Mouse (Mus musculus) heart, embryonic 15.5 days (tissue): ENCODE measurements around the gene Tcf19. TPM values are rescaled to one million over a fixed set of nuclear protein-coding genes. Genes with fewer than 3 reads are reported as not detected.
"Not testable (repeated sequence)": the region's sequence is repeated elsewhere in the genome, so short reads cannot be mapped to it uniquely, and the experiment has no call there.

ENCODE experiments used
- ATAC-seq: fragments of 200-750 bp; cut with Nextera tagmentation; replicated peaks from 2 replicates; pipeline ENCODE4 v1.8.0; 2017; ENCODE audit warnings: low read depth, moderate TSS enrichment; ENCODE audit not compliant: insufficient number of reproducible peaks, insufficient read depth, low FRiP score
- H3K27ac ChIP-seq: fragments of 300-500 bp; sonication (generic); 2 replicates; pipeline ENCODE4 v1.5.1; 2015; ENCODE audit warnings: mild to moderate bottlenecking, inconsistent platforms
- H3K27me3 ChIP-seq: fragments of 300-500 bp; sonication (generic); 2 replicates; pipeline ENCODE4 v1.6.1; 2015; ENCODE audit warnings: inconsistent platforms
- H3K36me3 ChIP-seq: fragments of 300-500 bp; sonication (generic); 2 replicates; pipeline ENCODE4 v1.6.1; 2015; ENCODE audit warnings: mild to moderate bottlenecking, inconsistent platforms
- H3K4me1 ChIP-seq: fragments of 300-500 bp; sonication (generic); replicated peaks from 2 replicates; pipeline ENCODE4 v1.6.1; 2015; ENCODE audit warnings: inconsistent platforms
- H3K4me2 ChIP-seq: fragments of 300-500 bp; sonication (generic); 2 replicates; pipeline ENCODE4 v1.6.1; 2015; ENCODE audit warnings: inconsistent platforms, mild to moderate bottlenecking, moderate library complexity
- H3K4me3 ChIP-seq: fragments of 300-500 bp; sonication (generic); 2 replicates; pipeline ENCODE4 v1.5.1; 2015; ENCODE audit warnings: mild to moderate bottlenecking, inconsistent platforms
- H3K9ac ChIP-seq: fragments of 300-500 bp; sonication (generic); 2 replicates; pipeline ENCODE4 v1.6.1; 2015; ENCODE audit warnings: mild to moderate bottlenecking, inconsistent platforms
- H3K9me3 ChIP-seq: fragments of 300-500 bp; sonication (generic); replicated peaks from 2 replicates; pipeline ENCODE4 v1.6.1; 2016; ENCODE audit warnings: inconsistent platforms
- WGBS: fragments of 180-500 bp; shearing (Covaris S2); methylation state at CpG from one replicate; pipeline ENCODE4 v1.1.7; 2015; ENCODE audit warnings: mixed read lengths; 5-methylcytosine and 5-hydroxymethylcytosine counted together
- polyA plus RNA-seq: library from polyadenylated mRNA; unstranded; fragments of >200 nt; fragmentation: Nextera tagmentation; extraction: Ambion mirVana; gene quantifications from 2 replicates; pipeline ENCODE4 v1.2.1, GENCODE M21; 2015

Tcf19 gene
- polyA plus RNA-seq, 1 experiment from 2014 or later: 51.8 TPM

- no peak overlapping the region for H3K27ac ChIP-seq
- peaks cover 43% of the 10 kb centered on the region for H3K36me3 ChIP-seq
- no peaks in the 10 kb centered on the region for H3K9me3 ChIP-seq
- H3K9ac ChIP-seq: no peak overlapping the region
- no peak for ATAC-seq
- no peaks in the 10 kb centered on the region for H3K4me1 ChIP-seq
- WGBS: 60% methylated on average over 8 of the region's 8 CpGs
- no peak overlapping the region for H3K4me3 ChIP-seq
- no peak overlapping the region for H3K4me2 ChIP-seq
- H3K27me3 ChIP-seq: no peaks in the 10 kb centered on the region
Observed at GRCm38 (mm10) chr17:35526644-35527043, 10.0 kb upstream of the Tcf19 start.

- H3K4me3 ChIP-seq: no peak overlapping the region
- no peaks in the 10 kb centered on the region for H3K27me3 ChIP-seq
- H3K36me3 ChIP-seq: peaks cover 36% of the 10 kb centered on the region
- 81% methylated on average over 9 of the region's 9 CpGs for WGBS
- H3K9ac ChIP-seq: no peak overlapping the region
- H3K4me2 ChIP-seq: no peak overlapping the region
- H3K27ac ChIP-seq: no peak overlapping the region
- H3K4me1 ChIP-seq: no peaks in the 10 kb centered on the region
- no peaks in the 10 kb centered on the region for H3K9me3 ChIP-seq
- no peak for ATAC-seq
Observed at GRCm38 (mm10) chr17:35524354-35524753, 7.7 kb upstream of the Tcf19 start.

GRCm38 (mm10) chr17:35517526-35517925 lies 902 bp upstream of the Tcf19 start:
- Histone ChIP-seq H3K36me3 (0 out of 2 replicates have a peak, but pooled peaks cover 1% of the 10 kb centered on the region), H3K4me3 (peak overlapping the region; percentile 81), H3K27ac (peak overlapping the region; percentile 41), H3K9ac (peak overlapping the region; percentile 67), H3K9me3 (no peaks in the 10 kb centered on the region), H3K27me3 (no peaks in the 10 kb centered on the region), H3K4me1 (peaks cover 34% of the 10 kb centered on the region), H3K4me2 (peak overlapping the region; percentile 78)
- no peak for ATAC-seq
- 6% methylated on average over 12 of the region's 12 CpGs for WGBS

GRCm38 (mm10) chr17:35515911-35516640 lies 548 bp downstream of the Tcf19 start:
- Histone ChIP-seq H3K4me1 (peaks cover 34% of the 10 kb centered on the region), H3K27me3 (no peaks in the 10 kb centered on the region), H3K9me3 (no peaks in the 10 kb centered on the region), H3K9ac (peak overlapping the region; percentile 68), H3K36me3 (no peaks in the 10 kb centered on the region), H3K27ac (peak overlapping the region; percentile 53), H3K4me2 (peak overlapping the region; percentile 78), H3K4me3 (peak overlapping the region; percentile 81)
- no peak for ATAC-seq
- WGBS: 4% methylated on average over 25 of the region's 25 CpGs

GRCm38 (mm10) chr17:35514756-35515155 lies 1.9 kb downstream of the Tcf19 start:
- ATAC-seq: no peak
- H3K36me3 ChIP-seq: no peaks in the 10 kb centered on the region
- H3K27me3 ChIP-seq: 0 out of 2 replicates have a peak, but pooled peaks cover under 1% of the 10 kb centered on the region
- no peak overlapping the region for H3K27ac ChIP-seq
- peak overlapping the region; percentile 78 for H3K4me2 ChIP-seq
- H3K9me3 ChIP-seq: no peaks in the 10 kb centered on the region
- WGBS: 61% methylated on average over 6 of the region's 6 CpGs
- H3K9ac ChIP-seq: peak overlapping the region; percentile 68
- peak overlapping the region; percentile 81 for H3K4me3 ChIP-seq
- peaks cover 34% of the 10 kb centered on the region for H3K4me1 ChIP-seq

GRCm38 (mm10) chr17:35513886-35514285 lies 2.7 kb downstream of the Tcf19 start:
- H3K27ac ChIP-seq: no peak overlapping the region
- peaks cover 9% of the 10 kb centered on the region; the same call in 1 of the 2 replicates for H3K27me3 ChIP-seq
- H3K36me3 ChIP-seq: no peaks in the 10 kb centered on the region
- peak overlapping the region; percentile 81; the same call in 1 of the 2 replicates for H3K4me3 ChIP-seq
- H3K4me1 ChIP-seq: peaks cover 34% of the 10 kb centered on the region
- 22% methylated on average over 2 of the region's 2 CpGs for WGBS
- H3K9ac ChIP-seq: no peak overlapping the region
- no peak for ATAC-seq
- peak overlapping the region; percentile 78 for H3K4me2 ChIP-seq
- no peaks in the 10 kb centered on the region for H3K9me3 ChIP-seq

- no peak overlapping the region for H3K9ac ChIP-seq
- H3K36me3 ChIP-seq: no peaks in the 10 kb centered on the region
- peaks cover 14% of the 10 kb centered on the region for H3K27me3 ChIP-seq
- H3K27ac ChIP-seq: no peak overlapping the region
- no peak overlapping the region for H3K4me3 ChIP-seq
- no peak for ATAC-seq
- H3K9me3 ChIP-seq: no peaks in the 10 kb centered on the region
- 83% methylated on average over 7 of the region's 7 CpGs for WGBS
- H3K4me1 ChIP-seq: peaks cover 29% of the 10 kb centered on the region
- no peak overlapping the region for H3K4me2 ChIP-seq
Observed at GRCm38 (mm10) chr17:35512916-35513626, 3.6 kb downstream of the Tcf19 start.

- Histone ChIP-seq H3K27ac (no peak overlapping the region), H3K4me2 (no peak overlapping the region), H3K4me3 (no peak overlapping the region), H3K9ac (no peak overlapping the region), H3K27me3 (peaks cover 49% of the 10 kb centered on the region), H3K9me3 (no peaks in the 10 kb centered on the region), H3K4me1 (peaks cover 3% of the 10 kb centered on the region), H3K36me3 (no peaks in the 10 kb centered on the region)
- no peak for ATAC-seq
- WGBS: 13% methylated on average over 8 of the region's 8 CpGs
Observed at GRCm38 (mm10) chr17:35509284-35509683, 7.3 kb downstream of the Tcf19 start.

GRCm38 (mm10) chr17:35508279-35508678 lies 8.3 kb downstream of the Tcf19 start:
- not testable (repeated sequence) for H3K9ac ChIP-seq, H3K27ac ChIP-seq, ATAC-seq, H3K4me3 ChIP-seq, H3K36me3 ChIP-seq, H3K4me2 ChIP-seq, H3K9me3 ChIP-seq, H3K4me1 ChIP-seq
- peaks cover 51% of the 10 kb centered on the region for H3K27me3 ChIP-seq
- 52% methylated on average over 5 of the region's 5 CpGs for WGBS

GRCm38 (mm10) chr17:35507556-35508260 lies 8.9 kb downstream of the Tcf19 start:
- H3K27ac ChIP-seq: no peak overlapping the region
- 27% methylated on average over 13 of the region's 13 CpGs for WGBS

GRCm38 (mm10) chr17:35506881-35507280 lies 9.7 kb downstream of the Tcf19 start:
- no peak overlapping the region for H3K27ac ChIP-seq
- peaks cover 55% of the 10 kb centered on the region for H3K27me3 ChIP-seq
- no peak for ATAC-seq

More at GRCm38 (mm10) chr17:35507556-35508260, 8.9 kb downstream of the Tcf19 start:
- H3K4me3 ChIP-seq: no peak overlapping the region
- no peak overlapping the region for H3K4me2 ChIP-seq
- no peaks in the 10 kb centered on the region; the same call in 1 of the 2 replicates for H3K4me1 ChIP-seq
- no peaks in the 10 kb centered on the region for H3K36me3 ChIP-seq
- no peak overlapping the region for H3K9ac ChIP-seq
- H3K27me3 ChIP-seq: peaks cover 53% of the 10 kb centered on the region
- no peaks in the 10 kb centered on the region for H3K9me3 ChIP-seq
- ATAC-seq: no peak

More at GRCm38 (mm10) chr17:35506881-35507280, 9.7 kb downstream of the Tcf19 start:
- H3K36me3 ChIP-seq: no peaks in the 10 kb centered on the region
- no peak overlapping the region for H3K9ac ChIP-seq
- 19% methylated on average over 10 of the region's 10 CpGs for WGBS
- no peaks in the 10 kb centered on the region for H3K9me3 ChIP-seq
- H3K4me2 ChIP-seq: no peak overlapping the region
- no peaks in the 10 kb centered on the region; the same call in 1 of the 2 replicates for H3K4me1 ChIP-seq
- no peak overlapping the region for H3K4me3 ChIP-seq
